Mouse (Mus musculus) G1E (cell line): ENCODE results near the gene Agap1. TPM values are rescaled to one million over a fixed set of nuclear protein-coding genes. Genes with fewer than 3 reads are reported as not detected.
A peak's percentile ranks its signal among the peaks of the same experiment; 100 is the strongest.

Experiments used
- ATAC-seq: 2 replicates; pipeline ENCODE4 v1.8.0; 2016; ENCODE audit warnings: mild to moderate bottlenecking; ENCODE audit not compliant: insufficient number of reproducible peaks, poor library complexity, low FRiP score, severe bottlenecking; ENCODE audit errors: extremely low read depth
- DNase-seq: peaks from one replicate; pipeline ENCODE4 v3.0.0; 2012; ENCODE audit warnings: low spot score
- H3K27me3 ChIP-seq: 2 replicates; pipeline ENCODE4 v1.6.1; 2012; ENCODE audit warnings: mild to moderate bottlenecking, low read length, inconsistent platforms; ENCODE audit not compliant: insufficient read depth
- H3K36me3 ChIP-seq: replicated peaks from 2 replicates; pipeline ENCODE3; 2012; ENCODE audit warnings: mild to moderate bottlenecking, inconsistent platforms
- H3K4me1 ChIP-seq: 2 replicates; pipeline ENCODE4 v1.6.1; 2012; ENCODE audit warnings: low read depth, low read length, inconsistent platforms, mixed read lengths; ENCODE audit not compliant: insufficient read depth
- H3K4me3 ChIP-seq: 2 replicates; pipeline ENCODE4 v1.5.1; 2012; ENCODE audit warnings: low read depth, mild to moderate bottlenecking, inconsistent platforms, low read length, moderate library complexity, mixed read lengths
- H3K9me3 ChIP-seq: replicated peaks from 2 replicates; pipeline ENCODE4 v1.6.1; 2012; ENCODE audit warnings: inconsistent platforms
- CTCF ChIP-seq: IDR thresholded peaks from 2 replicates; pipeline ENCODE4 v1.5.1; 2012; ENCODE audit warnings: low read depth, low read length, inconsistent platforms, mixed read lengths
- GATA1 ChIP-seq: IDR thresholded peaks from 2 replicates; pipeline ENCODE4 v1.6.1; 2012; ENCODE audit warnings: borderline replicate concordance, low read length, inconsistent platforms, mixed read lengths
- GATA2 ChIP-seq: IDR thresholded peaks from 2 replicates; pipeline ENCODE4 v1.6.1; 2012; ENCODE audit warnings: low read depth, low read length, inconsistent platforms, borderline replicate concordance
- POLR2AphosphoS5 ChIP-seq: IDR thresholded peaks from 2 replicates; pipeline ENCODE4 v1.6.1; 2012; ENCODE audit warnings: low read depth, low read length, inconsistent platforms; ENCODE audit not compliant: insufficient replicate concordance
- TAL1 ChIP-seq: conservative IDR thresholded peaks from 2 replicates; pipeline ENCODE4 v1.6.1; 2012; ENCODE audit warnings: low read depth, low read length, inconsistent platforms, mixed read lengths
- polyA plus RNA-seq: library from polyadenylated mRNA; stranded (reverse); fragments of >175 nt; gene quantifications from 2 replicates; pipeline ENCODE4 v1.2.3, GENCODE M21; 2012
- total RNA-seq, 2 experiments: library from RNA; stranded (forward) in 1 of 2; stranded (reverse) in 1 of 2; fragments of 200-1000 nt in 1 of 2; fragments of >200 nt in 1 of 2; fragmentation: Nextera tagmentation in 1 of 2; gene quantifications; 2 replicates each; pipeline ENCODE4 v1.2.3; 2014 to 2017

Agap1 gene
- total and polyA plus RNA-seq, 3 experiments = 0.01 to 0.45 (median 0.16) TPM

GRCm38 (mm10) chr1:89602879-89603278 is 148.3 kb downstream of the Agap1 start:
- DNase-seq (no peak), ATAC-seq (no peak)
- peaks cover 91% of the 10 kb centered on the region for H3K9me3 ChIP-seq
- no peaks in the 10 kb centered on the region; the same call in 1 of the 2 replicates for H3K27me3 ChIP-seq
- no peaks in the 10 kb centered on the region for H3K36me3 ChIP-seq
- TF ChIP-seq GATA1 (no peak), TAL1 (no peak), POLR2AphosphoS5 (no peak), GATA2 (no peak), CTCF (no peak)
- no peak overlapping the region for H3K4me3 ChIP-seq
- no peaks in the 10 kb centered on the region for H3K4me1 ChIP-seq

GRCm38 (mm10) chr1:89606612-89607011 is 152.0 kb downstream of the Agap1 start:
- DNase-seq = no peak
- no peak overlapping the region for H3K4me3 ChIP-seq

GRCm38 (mm10) chr1:89608766-89609165 is 154.2 kb downstream of the Agap1 start:
- Histone ChIP-seq H3K36me3 (no peaks in the 10 kb centered on the region), H3K4me1 (no peaks in the 10 kb centered on the region), H3K4me3 (0 out of 2 replicates have a peak overlapping the region, but pooled peaks have one; percentile 2), H3K27me3 (no peaks in the 10 kb centered on the region; the same call in 1 of the 2 replicates), H3K9me3 (peaks cover 90% of the 10 kb centered on the region)
- DNase-seq = no peak
- no peak for ATAC-seq
- TF ChIP-seq GATA1 (no peak), POLR2AphosphoS5 (no peak), CTCF (no peak), TAL1 (no peak), GATA2 (no peak)

More at GRCm38 (mm10) chr1:89606612-89607011, 152.0 kb downstream of the Agap1 start:
- Histone ChIP-seq H3K4me1 (no peaks in the 10 kb centered on the region), H3K27me3 (no peaks in the 10 kb centered on the region; the same call in 1 of the 2 replicates), H3K9me3 (peaks cover 89% of the 10 kb centered on the region), H3K36me3 (no peaks in the 10 kb centered on the region)
- TF ChIP-seq TAL1 (no peak), GATA1 (no peak), GATA2 (no peak), CTCF (no peak), POLR2AphosphoS5 (no peak)
- no peak for ATAC-seq

- H3K36me3 ChIP-seq = no peaks in the 10 kb centered on the region
- DNase-seq (no peak), ATAC-seq (no peak)
- no peak for TF ChIP-seq TAL1
- no peak for TF ChIP-seq GATA2
- no peak for TF ChIP-seq GATA1
- no peak overlapping the region for H3K4me3 ChIP-seq
- peaks cover 92% of the 10 kb centered on the region for H3K9me3 ChIP-seq
- no peaks in the 10 kb centered on the region; the same call in 1 of the 2 replicates for H3K27me3 ChIP-seq
- H3K4me1 ChIP-seq = no peaks in the 10 kb centered on the region
Measured at GRCm38 (mm10) chr1:89609964-89610363, 155.4 kb downstream of the Agap1 start.

GRCm38 (mm10) chr1:89611521-89611920 is 156.9 kb downstream of the Agap1 start:
- no peaks in the 10 kb centered on the region for H3K4me1 ChIP-seq
- no peak for TF ChIP-seq CTCF
- no peaks in the 10 kb centered on the region; the same call in 1 of the 2 replicates for H3K27me3 ChIP-seq
- no peak for DNase-seq
- H3K36me3 ChIP-seq = no peaks in the 10 kb centered on the region
- ATAC-seq = no peak
- peaks cover 95% of the 10 kb centered on the region for H3K9me3 ChIP-seq
- no peak overlapping the region for H3K4me3 ChIP-seq

GRCm38 (mm10) chr1:89613234-89613870 is 158.7 kb downstream of the Agap1 start:
- Histone ChIP-seq H3K4me1 (no peaks in the 10 kb centered on the region), H3K4me3 (no peak overlapping the region), H3K36me3 (no peaks in the 10 kb centered on the region), H3K27me3 (no peaks in the 10 kb centered on the region; the same call in 1 of the 2 replicates), H3K9me3 (peaks cover 93% of the 10 kb centered on the region)
- DNase-seq (no peak), ATAC-seq (no peak)
- no peak for TF ChIP-seq GATA1
- no peak for TF ChIP-seq GATA2
- no peak for TF ChIP-seq CTCF
- TF ChIP-seq TAL1 = no peak
- TF ChIP-seq POLR2AphosphoS5 = no peak

GRCm38 (mm10) chr1:89616556-89616955 is 161.9 kb downstream of the Agap1 start:
- Histone ChIP-seq H3K27me3 (no peaks in the 10 kb centered on the region; the same call in 1 of the 2 replicates), H3K4me3 (no peak overlapping the region), H3K36me3 (no peaks in the 10 kb centered on the region), H3K4me1 (no peaks in the 10 kb centered on the region), H3K9me3 (peaks cover 94% of the 10 kb centered on the region)
- ATAC-seq = no peak
- no peak for TF ChIP-seq CTCF
- TF ChIP-seq TAL1 = no peak
- no peak for TF ChIP-seq GATA1
- TF ChIP-seq POLR2AphosphoS5 = no peak
- no peak for TF ChIP-seq GATA2
- no peak for DNase-seq
